Mouse (Mus musculus) right cerebral cortex, adult 2 months (tissue): ENCODE measurements at regions not wholly inside any gene's neighbourhood (a gene's known extent, or its start where the extent isn't known, plus 50 kb on each side); places are given as distances from the start of the nearest gene placed in this dataset.
"Not testable (repeated sequence)": the region's sequence is repeated elsewhere in the genome, so short reads cannot be mapped to it uniquely, and the experiment has no call there.

Experiments
- DNase-seq, 2 experiments: peaks; one replicate each; pipeline ENCODE4 v3.0.0; 2021 to 2022; ENCODE audit warnings: low spot score in 2 of 2

DNA sequence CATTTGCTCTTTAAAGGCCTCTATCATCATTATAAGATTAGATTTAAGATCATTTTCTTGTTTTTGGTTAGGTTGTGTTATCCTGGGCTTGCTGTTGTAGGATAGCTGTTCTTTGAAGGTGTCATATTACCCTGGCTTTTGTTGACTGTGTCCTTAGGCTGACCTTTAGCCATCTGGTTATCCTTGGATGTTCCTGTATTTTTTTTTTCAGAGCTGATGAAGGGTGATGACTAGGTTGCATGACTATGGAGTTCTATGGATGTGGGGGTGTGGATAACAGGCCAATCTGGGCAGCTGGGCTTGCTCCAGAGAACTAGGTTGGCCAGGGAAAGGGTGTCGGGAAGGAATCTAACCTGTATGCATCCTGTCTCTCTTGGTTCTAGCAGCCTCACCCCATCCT, 74.2 kb downstream of the Dmrta1 start:
- no peak for DNase-seq

DNA sequence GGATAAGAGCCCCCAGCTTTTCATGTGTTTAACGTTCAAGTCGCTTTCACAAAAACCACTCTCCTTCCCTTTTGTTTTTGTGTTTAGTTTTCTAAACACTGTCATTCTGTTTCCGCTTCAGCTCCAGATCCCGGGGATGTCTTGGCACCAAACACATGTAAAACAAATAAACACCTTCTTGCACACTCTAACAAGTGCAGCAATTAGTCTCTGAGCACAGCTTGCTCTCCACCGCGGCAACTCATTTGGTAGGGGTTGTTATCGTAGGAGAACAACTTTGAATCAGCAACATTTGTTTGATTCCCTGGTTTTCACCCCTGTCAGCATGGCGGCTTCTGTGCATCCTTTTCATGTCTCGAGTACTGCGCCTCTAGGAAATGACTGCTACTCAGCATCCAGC, 97.0 kb downstream of the Dmrta1 start:
- DNase-seq: peak; percentile 3 to 20

DNA sequence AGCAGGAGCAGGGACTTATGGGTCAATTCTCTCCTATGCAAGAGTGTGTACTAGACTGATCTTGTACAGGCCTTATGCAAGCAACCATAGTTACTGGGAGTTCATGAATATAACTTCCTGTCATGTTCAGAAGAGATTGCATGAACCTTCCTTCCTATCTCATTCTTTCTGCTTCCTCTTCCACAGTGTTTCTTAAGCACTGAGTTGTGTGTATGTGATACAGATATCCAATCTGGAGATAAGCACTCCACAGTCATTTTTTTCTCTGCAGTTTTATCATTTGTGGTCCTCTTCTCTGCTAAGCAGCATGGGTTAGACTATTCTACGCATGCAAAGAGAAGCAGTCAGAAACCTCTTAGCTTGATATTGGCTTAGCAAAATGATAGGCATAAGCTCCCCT, 102.3 kb downstream of the Dmrta1 start:
- no peak for DNase-seq

DNA sequence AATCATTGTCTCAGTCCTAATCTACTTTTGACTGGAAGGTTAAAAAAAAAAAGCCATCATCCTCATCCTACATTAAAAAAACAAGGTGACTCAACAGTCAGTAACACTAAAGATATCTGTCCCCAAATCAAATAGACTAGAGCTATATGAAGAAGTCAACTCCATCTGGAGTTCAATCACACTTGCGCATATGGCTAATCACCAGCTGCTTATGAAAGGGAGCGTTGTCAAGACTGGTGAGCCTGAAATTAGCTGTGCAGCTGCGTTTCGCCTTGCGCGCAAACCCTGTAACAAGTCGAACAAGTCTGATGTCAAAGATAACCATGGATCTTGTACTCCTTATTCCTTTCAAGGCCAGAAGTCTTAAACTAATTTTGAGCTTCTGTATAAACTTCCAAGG, 137.6 kb downstream of the Dmrta1 start:
- peak; percentile 5 to 18 for DNase-seq

DNA sequence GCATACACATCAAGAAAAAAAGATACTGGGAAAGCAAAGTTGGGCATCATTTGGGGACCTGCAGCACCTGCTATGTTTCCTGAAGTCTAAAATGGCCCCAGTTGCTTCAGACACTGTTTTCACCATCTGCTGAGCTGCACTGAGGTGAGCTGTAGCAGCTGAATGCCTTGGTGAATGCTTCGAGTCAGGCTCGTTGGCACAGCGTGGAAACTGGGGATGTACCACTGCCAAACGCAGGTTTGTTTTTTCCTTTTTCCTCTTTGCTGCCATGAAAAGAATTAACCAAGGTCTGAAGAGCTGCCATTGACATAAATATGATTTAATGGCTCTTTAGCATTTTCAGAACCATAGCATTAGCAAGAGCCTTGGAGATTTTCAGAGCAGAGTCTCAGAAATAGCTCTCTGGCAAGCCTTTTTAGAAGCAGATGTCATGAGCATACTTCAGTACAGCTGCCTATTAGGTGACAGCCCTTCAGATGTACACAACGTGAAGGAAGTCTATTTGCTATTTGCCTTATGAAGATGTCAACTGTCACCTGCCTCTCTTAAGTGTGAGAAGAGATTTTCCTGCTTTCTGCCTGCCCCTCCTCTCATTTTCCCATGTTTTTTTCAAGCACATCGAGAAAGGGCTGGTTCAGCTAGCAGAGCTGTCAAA, 155.4 kb downstream of the Dmrta1 start:
- peak; percentile 4 to 15 for DNase-seq

DNA sequence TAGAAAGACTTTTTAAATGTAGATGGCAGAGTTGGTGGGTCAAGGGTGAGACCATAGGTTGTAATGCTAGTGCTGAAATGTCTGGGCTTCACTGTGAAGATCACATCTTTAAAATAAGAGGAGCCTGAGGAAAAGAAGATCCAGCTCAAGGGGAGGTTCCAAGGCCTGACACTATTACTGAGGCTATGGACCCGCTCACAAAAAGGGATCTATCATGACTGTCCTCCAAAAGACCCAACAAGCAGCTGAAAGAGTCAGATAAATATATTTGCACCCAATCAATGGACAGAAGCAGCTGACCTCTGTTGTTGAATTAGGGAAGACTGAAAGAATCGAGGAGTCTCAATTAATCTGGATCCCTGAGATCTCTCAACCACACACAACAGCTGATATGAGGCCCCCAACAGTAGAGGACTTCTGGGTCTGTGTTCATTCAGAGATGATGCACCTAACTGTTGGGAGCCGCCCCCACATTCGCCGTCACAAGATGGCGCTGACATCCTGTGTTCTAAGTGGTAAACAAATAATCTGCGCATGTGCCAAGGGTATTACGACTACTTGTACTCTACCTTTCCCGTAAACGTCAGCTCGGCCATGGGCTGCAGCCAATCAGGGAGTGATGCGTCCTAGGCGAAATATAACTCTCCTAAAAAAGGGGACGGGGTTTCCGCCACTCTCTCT, 196.3 kb downstream of the Dmrta1 start:
- DNase-seq: peak; percentile 3 to 36

DNA sequence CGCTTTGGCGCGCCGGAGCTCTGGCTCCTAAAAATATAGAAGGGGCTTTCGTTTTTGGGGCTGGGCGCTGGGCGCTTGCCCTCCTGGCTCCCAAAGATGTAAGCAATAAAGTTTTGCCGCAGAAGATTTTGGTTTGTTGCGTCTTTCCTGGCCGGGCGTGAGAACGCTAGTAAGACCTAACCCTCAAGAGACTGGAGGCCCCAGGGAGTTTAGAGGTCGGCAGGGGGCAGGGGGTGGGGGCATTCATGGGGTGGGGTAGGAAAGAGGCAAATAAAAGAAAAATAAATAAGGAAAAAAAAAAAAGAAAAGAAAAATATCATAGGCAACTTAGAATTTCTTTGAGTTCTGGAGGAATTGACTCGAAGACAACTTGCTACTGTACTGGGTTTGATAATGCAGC, 196.9 kb downstream of the Dmrta1 start:
- DNase-seq: not testable (repeated sequence)

DNA sequence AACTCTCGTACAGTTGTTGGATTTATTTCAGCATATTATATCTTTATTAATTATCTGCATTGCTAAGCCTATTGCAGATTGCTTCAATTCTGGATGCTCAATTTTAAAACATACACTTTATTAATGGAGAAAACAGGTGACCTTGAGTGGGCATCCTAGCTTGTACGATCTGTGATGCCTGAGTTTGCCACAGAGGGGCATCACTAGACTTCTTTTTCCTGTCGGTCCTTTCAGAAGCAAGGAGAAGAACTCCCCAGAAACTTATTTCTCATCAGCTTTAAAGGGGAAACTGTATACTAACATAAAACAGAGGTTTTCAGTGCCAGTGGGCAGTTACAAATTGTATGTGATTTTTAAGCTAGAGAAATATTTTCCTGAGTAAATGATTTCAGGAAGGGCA, 201.8 kb downstream of the Dmrta1 start:
- DNase-seq: peak; percentile 10 to 35

DNA sequence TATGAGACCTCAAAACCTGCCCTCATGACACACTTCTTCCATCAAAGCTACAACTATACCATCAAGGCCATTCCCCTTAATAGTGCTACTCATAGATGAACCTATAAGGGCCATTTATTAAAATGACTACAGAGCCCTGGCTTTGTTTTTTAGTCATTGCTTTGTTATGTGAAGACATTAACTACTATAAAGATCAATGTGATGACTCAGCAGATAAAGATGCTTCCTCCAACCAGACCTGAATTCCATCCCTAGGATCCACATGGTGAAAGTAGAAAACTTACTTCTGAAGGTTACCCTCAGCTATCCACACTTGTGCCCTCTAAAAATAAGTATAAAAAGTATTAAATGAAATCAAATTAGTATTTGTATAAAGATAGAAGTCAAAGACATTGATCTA, 230.4 kb downstream of the Dmrta1 start:
- no peak for DNase-seq

DNA sequence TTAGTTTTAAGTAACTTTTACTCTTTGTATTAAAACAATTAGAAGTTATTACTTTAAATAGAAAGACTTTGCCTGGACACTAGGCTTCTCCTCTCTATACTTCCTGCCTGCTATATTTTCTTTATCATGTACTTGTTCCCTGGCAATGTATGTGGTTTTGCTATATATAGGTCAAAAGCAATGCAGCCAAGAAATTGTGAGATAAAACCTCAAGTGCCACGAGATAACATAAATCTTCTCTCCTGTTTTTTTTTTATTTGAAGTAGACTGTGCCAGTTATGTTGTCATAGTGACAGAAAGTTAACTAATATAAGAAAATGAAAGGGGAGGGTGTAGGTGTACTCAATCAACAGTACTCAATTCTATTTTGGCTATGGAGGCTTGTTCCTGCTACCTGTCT, 258.4 kb downstream of the Dmrta1 start:
- DNase-seq: no peak

DNA sequence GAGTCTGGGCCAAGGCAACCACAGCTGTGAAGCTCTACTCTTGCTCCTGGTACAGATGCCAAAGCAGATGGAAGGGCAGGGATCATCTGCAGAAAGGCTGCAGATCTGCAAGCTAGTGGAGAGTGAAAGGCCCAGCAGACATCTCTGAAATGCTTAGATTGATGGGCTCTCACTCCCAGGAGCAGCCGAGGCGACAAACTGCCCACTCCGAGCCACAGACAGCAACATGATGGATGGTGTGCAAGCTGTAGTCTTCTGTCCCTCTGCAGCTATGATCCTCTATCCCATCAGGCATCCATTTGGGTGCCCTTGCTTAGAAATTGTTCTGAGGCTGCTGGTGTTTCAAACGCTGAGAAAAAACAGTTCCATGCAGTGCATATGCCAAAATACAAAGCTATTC, 262.1 kb downstream of the Dmrta1 start:
- DNase-seq: no peak

DNA sequence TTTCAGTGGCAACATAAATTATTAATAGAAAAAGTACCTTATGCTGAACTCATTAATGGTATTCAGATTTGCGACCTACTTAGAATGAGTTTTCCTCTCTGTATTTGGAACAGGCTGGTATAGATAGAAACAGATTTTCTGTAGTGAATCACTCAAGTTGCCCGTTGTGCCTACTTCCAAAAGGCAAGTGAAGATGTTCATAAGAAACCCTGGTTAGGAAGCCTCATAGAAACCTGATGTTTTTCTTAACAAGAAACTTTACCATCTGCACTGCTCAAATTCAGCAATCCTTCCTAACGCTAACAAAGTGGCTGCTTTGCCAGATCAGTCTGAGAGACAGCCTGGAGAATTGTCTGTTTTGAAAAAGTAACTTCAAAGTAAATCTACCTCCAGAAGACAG, 242.5 kb upstream of the Zfp352 start:
- no peak for DNase-seq

DNA sequence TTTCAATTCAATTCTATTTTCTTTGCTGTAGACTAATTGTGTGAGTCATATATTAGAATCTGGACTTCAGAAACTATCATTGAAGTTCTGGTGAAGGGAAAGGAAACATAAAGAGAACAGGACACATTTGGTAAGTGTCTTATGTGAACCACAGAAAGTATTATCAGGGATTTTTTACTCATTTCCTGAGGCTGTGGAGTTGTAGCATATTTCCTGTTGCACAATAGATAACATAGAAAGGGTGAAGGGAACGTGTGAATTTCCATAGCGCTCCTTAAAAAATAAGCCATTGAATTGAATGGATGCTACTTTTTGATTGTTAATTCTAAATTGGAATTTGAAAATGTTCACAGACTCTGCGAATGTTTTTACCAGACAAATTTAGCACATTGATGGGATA, 215.2 kb upstream of the Zfp352 start:
- no peak for DNase-seq

DNA sequence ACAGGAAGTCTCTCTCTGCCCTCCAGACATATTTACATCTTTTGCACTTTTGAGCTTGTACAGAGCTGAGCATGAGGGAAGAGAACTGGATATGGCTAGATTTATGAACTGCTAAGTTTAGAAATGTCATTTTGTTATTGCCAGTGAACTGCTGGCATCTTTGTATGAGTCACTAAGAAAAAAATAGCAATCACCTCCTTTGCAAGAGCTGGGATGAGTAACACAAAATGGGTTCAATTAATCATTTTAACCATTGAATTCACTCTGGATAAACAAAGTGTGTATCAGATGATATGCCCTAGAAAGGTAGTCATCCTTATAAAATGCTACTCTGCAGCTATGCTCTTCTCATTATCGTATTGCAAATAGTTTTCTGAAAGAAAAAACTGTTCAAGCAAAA, 214.7 kb upstream of the Zfp352 start:
- DNase-seq: peak in 1 of 2 experiments; percentile 6

DNA sequence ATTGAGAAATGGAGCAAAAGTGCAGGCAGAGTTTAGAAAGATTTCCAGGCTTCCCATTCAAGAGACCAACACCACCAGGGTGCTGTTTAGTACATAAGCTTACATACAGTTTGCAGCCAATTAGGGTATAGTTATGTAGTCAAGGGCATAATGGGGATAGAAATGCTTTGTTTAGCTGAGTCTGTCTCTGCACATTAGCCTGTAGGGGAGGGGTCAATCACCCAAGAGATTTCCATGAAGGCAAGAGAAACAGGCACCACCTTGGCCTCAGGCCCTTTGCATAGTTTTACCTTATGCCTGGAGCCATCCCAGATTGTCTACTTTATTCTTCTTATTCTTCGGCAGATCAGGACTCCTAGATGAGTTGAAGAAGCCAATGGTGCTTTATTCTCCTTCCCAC, 205.9 kb upstream of the Zfp352 start:
- DNase-seq: no peak

DNA sequence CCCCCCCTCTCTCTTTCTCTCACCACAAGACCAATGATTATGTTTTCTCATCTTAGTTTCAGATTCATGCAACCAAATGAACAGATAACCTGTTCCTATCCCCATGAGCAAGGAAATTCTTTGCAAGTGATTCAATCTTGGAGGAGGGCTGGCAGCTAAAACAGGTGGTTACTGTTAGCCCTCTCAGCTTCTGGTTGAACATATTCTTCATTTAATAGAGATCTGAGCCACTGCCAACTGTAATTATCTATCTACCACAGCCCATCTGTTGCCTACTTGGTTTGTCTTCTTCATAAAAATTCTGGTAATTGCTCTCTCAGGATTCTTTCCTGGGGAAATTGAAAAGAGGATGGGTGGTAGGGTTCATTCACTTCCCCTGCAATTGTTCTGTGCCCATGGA, 204.4 kb upstream of the Zfp352 start:
- no peak for DNase-seq
